Mouse (Mus musculus): Measurements from ENCODE around the gene Samd10.
A peak's percentile ranks its signal among the peaks of the same experiment; 100 is the strongest.

Gene Samd10

GRCm38 (mm10) chr2:181574921-181575545 is 24.0 kb downstream of the Samd10 start:
- peak in 1 of 2 experiments; percentile 19 for DNase-seq

- DNase-seq = peak in 1 of 2 experiments; percentile 15
Observed at GRCm38 (mm10) chr2:181573961-181574360, 25.1 kb downstream of the Samd10 start.

- peak; percentile 73 to 74 for DNase-seq
Observed at GRCm38 (mm10) chr2:181572921-181573920, 25.8 kb downstream of the Samd10 start.

- DNase-seq = peak; percentile 50 to 51
Observed at GRCm38 (mm10) chr2:181571941-181572670, 26.9 kb downstream of the Samd10 start.

- peak; percentile 77 to 86 for DNase-seq
Observed at GRCm38 (mm10) chr2:181570921-181571595, 28.0 kb downstream of the Samd10 start.

- DNase-seq = peak in 1 of 2 experiments; percentile 31
Observed at GRCm38 (mm10) chr2:181570375-181570774, 28.6 kb downstream of the Samd10 start.

GRCm38 (mm10) chr2:181569856-181570255 is 29.2 kb downstream of the Samd10 start:
- no peak for DNase-seq

GRCm38 (mm10) chr2:181568272-181569008 is 30.6 kb downstream of the Samd10 start:
- peak in 1 of 2 experiments; percentile 52 for DNase-seq

- DNase-seq = no peak
Observed at GRCm38 (mm10) chr2:181567338-181567737, 31.7 kb downstream of the Samd10 start.

GRCm38 (mm10) chr2:181553772-181554171 is 45.2 kb downstream of the Samd10 start:
- DNase-seq = no peak

GRCm38 (mm10) chr2:181550233-181550632 is 48.8 kb downstream of the Samd10 start:
- DNase-seq = no peak

- DNase-seq = no peak
Observed at GRCm38 (mm10) chr2:181548682-181549081, 50.3 kb downstream of the Samd10 start.

GRCm38 (mm10) chr2:181548227-181548626 is 50.8 kb downstream of the Samd10 start:
- no peak for DNase-seq

GRCm38 (mm10) chr2:181546142-181546541 is 52.9 kb downstream of the Samd10 start:
- DNase-seq = no peak
